Mouse (Mus musculus): ENCODE data around the gene Ptprc.

GRCm38 (mm10) chr1:138093219-138093618 lies 82.3 kb downstream of the Ptprc start:
- TF ChIP-seq POLR2A (IDR thresholded peaks at IDR 0.05; ENCODE audit: control insufficient read depth, low read depth, low read length) (no peak), CTCF (IDR thresholded peaks at IDR 0.05; ENCODE audit: control insufficient read depth, insufficient read depth, insufficient replicate concordance, low read depth, low read length) (no peak)

Data from testis, adult 2 months (tissue).